Comparison of ENCODE assay signal across 29 mouse cellular contexts in the genomic region with DNA sequence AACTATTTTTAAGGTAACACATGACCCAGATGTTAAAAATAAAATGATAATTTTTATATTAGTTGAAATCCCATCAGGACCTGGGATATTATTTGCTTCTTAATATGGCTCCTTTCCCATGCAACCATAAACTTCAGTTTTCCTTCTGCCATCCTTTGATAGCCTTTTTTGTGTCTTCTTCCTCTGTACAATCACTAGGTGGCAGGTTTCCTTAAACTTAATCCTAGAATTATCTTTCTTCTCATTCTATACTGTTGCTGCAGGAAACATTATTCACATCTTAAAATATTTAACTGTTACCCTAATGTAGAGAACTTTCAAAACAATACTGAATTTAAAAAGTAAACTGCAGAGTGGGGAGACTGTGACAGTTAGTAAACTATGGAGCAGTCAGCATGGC. TPM values are rescaled to one million over a fixed set of nuclear protein-coding genes. Genes with fewer than 3 reads are reported as not detected.
DNase-seq lines count a peak whose midpoint lies in the region; ATAC-seq and TF ChIP-seq lines count a peak whose summit lies in the region.
"Had no signal": no experiment of that assay in that cellular context is flagged by ENCODE, and none has a peak within 500 bp of the region (broad histone marks: within the 10 kb centered on the region; RNA-seq: fewer than 3 reads in every experiment).

No protein-coding gene starts in this region.

- no peaks in the 10 kb centered on the region for H3K9me3 ChIP-seq in forebrain, embryonic 14.5 days (replicated peaks; ENCODE audit: control insufficient read depth, low read length)
- no peaks in the 10 kb centered on the region for H3K9me3 ChIP-seq in forebrain, embryonic 15.5 days
- no peaks in the 10 kb centered on the region for H3K9me3 ChIP-seq in hindbrain, postnatal 0 days (ENCODE audit: low read length)
- H3K9me3 ChIP-seq in hindbrain, embryonic 10.5 days, result no peaks in the 10 kb centered on the region
- no peaks in the 10 kb centered on the region for H3K9me3 ChIP-seq in liver, postnatal 0 days (ENCODE audit: low read length)
- H3K9me3 ChIP-seq: limb, embryonic 13.5 days; liver, embryonic 12.5 days; midbrain, embryonic 12.5 days; neural tube, embryonic 15.5 days; stomach, embryonic 15.5 days had no signal

- H3K4me2 ChIP-seq in forebrain, embryonic 14.5 days (ENCODE audit: low read length), result no peak overlapping the region
- H3K4me2 ChIP-seq in forebrain, embryonic 15.5 days (replicated peaks), result no peak overlapping the region
- H3K4me2 ChIP-seq in hindbrain, postnatal 0 days (ENCODE audit: low read depth, low read length), result no peak overlapping the region
- H3K4me2 ChIP-seq in liver, postnatal 0 days (ENCODE audit: low read depth, low read length), result no peak overlapping the region
- H3K4me2 ChIP-seq: heart, embryonic 11.5 days; hindbrain, embryonic 14.5 days; limb, embryonic 13.5 days; liver, embryonic 12.5 days; midbrain, embryonic 12.5 days; neural tube, embryonic 15.5 days; stomach, embryonic 15.5 days had no signal

- no peaks in the 10 kb centered on the region for H3K4me1 ChIP-seq in forebrain, embryonic 14.5 days (ENCODE audit: control insufficient read depth, insufficient read depth, low read length)
- H3K4me1 ChIP-seq in forebrain, embryonic 15.5 days, result no peaks in the 10 kb centered on the region
- no peaks in the 10 kb centered on the region for H3K4me1 ChIP-seq in hindbrain, postnatal 0 days (ENCODE audit: insufficient read depth, low read length)
- no peaks in the 10 kb centered on the region for H3K4me1 ChIP-seq in hindbrain, embryonic 10.5 days (replicated peaks)
- H3K4me1 ChIP-seq in liver, postnatal 0 days (ENCODE audit: insufficient read depth), result no peaks in the 10 kb centered on the region
- H3K4me1 ChIP-seq: limb, embryonic 13.5 days; midbrain, embryonic 12.5 days; neural tube, embryonic 15.5 days; stomach, embryonic 15.5 days had no signal

- H3K36me3 ChIP-seq in forebrain, embryonic 14.5 days (ENCODE audit: control insufficient read depth, insufficient read depth, low read length), result no peaks in the 10 kb centered on the region
- H3K36me3 ChIP-seq in forebrain, embryonic 15.5 days, result no peaks in the 10 kb centered on the region
- H3K36me3 ChIP-seq in hindbrain, postnatal 0 days (ENCODE audit: insufficient read depth, low read length), result no peaks in the 10 kb centered on the region
- 0 out of 2 replicates have a peak, but pooled peaks cover 3% of the 10 kb centered on the region for H3K36me3 ChIP-seq in hindbrain, embryonic 10.5 days
- peaks cover 16% of the 10 kb centered on the region; the same call in 1 of the 2 replicates for H3K36me3 ChIP-seq in liver, postnatal 0 days (replicated peaks; ENCODE audit: insufficient read depth, low read length)
- H3K36me3 ChIP-seq: neural tube, embryonic 15.5 days; stomach, embryonic 15.5 days had no signal

- no peak overlapping the region for H3K4me3 ChIP-seq in forebrain, embryonic 14.5 days (ENCODE audit: low read depth, low read length)
- no peak overlapping the region for H3K4me3 ChIP-seq in forebrain, embryonic 15.5 days
- no peak overlapping the region for H3K4me3 ChIP-seq in hindbrain, postnatal 0 days (ENCODE audit: low read length)
- H3K4me3 ChIP-seq in hindbrain, embryonic 10.5 days, result no peak overlapping the region
- no peak overlapping the region for H3K4me3 ChIP-seq in liver, postnatal 0 days (ENCODE audit: low read depth, low read length)
- H3K4me3 ChIP-seq: erythroblast, embryonic 14.5 days; limb, embryonic 13.5 days; liver, embryonic 12.5 days; midbrain, embryonic 12.5 days; neural tube, embryonic 15.5 days; stomach, embryonic 15.5 days had no signal

- H3K27ac ChIP-seq in forebrain, embryonic 14.5 days (ENCODE audit: low read depth, low read length), result no peak overlapping the region
- no peak overlapping the region for H3K27ac ChIP-seq in forebrain, embryonic 15.5 days (replicated peaks)
- H3K27ac ChIP-seq in hindbrain, postnatal 0 days, result no peak overlapping the region
- H3K27ac ChIP-seq in hindbrain, embryonic 10.5 days, result no peak overlapping the region
- H3K27ac ChIP-seq in liver, postnatal 0 days (ENCODE audit: low read depth), result no peak overlapping the region
- H3K27ac ChIP-seq: hindbrain, embryonic 14.5 days; limb, embryonic 13.5 days; liver, embryonic 12.5 days; midbrain, embryonic 12.5 days; neural tube, embryonic 15.5 days; stomach, embryonic 15.5 days had no signal

- H3K27me3 ChIP-seq in forebrain, embryonic 14.5 days (replicated peaks; ENCODE audit: control insufficient read depth, insufficient read depth, low read length), result no peaks in the 10 kb centered on the region
- no peaks in the 10 kb centered on the region for H3K27me3 ChIP-seq in forebrain, embryonic 15.5 days
- H3K27me3 ChIP-seq in hindbrain, postnatal 0 days (ENCODE audit: insufficient read depth, low read length), result no peaks in the 10 kb centered on the region
- no peaks in the 10 kb centered on the region for H3K27me3 ChIP-seq in hindbrain, embryonic 10.5 days (ENCODE audit: insufficient read depth, poor library complexity, severe bottlenecking)
- H3K27me3 ChIP-seq in liver, postnatal 0 days (ENCODE audit: insufficient read depth, low read length), result no peaks in the 10 kb centered on the region
- H3K27me3 ChIP-seq: limb, embryonic 13.5 days; liver, embryonic 12.5 days; midbrain, embryonic 12.5 days; neural tube, embryonic 15.5 days; stomach, embryonic 15.5 days had no signal

- no peak overlapping the region for H3K9ac ChIP-seq in forebrain, embryonic 14.5 days (ENCODE audit: low read length)
- no peak overlapping the region for H3K9ac ChIP-seq in forebrain, embryonic 15.5 days (replicated peaks)
- H3K9ac ChIP-seq in hindbrain, postnatal 0 days (replicated peaks; ENCODE audit: low read length), result no peak overlapping the region
- no peak overlapping the region for H3K9ac ChIP-seq in liver, postnatal 0 days (replicated peaks)
- H3K9ac ChIP-seq: hindbrain, embryonic 14.5 days; limb, embryonic 13.5 days; liver, embryonic 12.5 days; midbrain, embryonic 12.5 days; neural tube, embryonic 15.5 days; stomach, embryonic 15.5 days had no signal

- DNase-seq in forebrain, embryonic 14.5 days (ENCODE audit: low spot score), result peak; percentile 5
- DNase-seq in hindbrain, postnatal 0 days (ENCODE audit: low spot score), result no peak
- no peak for DNase-seq in hindbrain, embryonic 10.5 days (ENCODE audit: low spot score)
- DNase-seq in liver, postnatal 0 days, result no peak
- DNase-seq in liver, result no peak
- DNase-seq in 3T3-L1 (ENCODE audit: low read depth, low spot score), result peak; percentile 25
- DNase-seq: adrenal gland, adult 2 months; adrenal gland, postnatal 36 days; cerebellum, adult 18-20 months; cerebellum, postnatal 10 days; gastrocnemius, postnatal 10 days; heart, postnatal 36 days; layer of hippocampus, adult 9-11 months; lung, adult 2 months; lung, postnatal 36 days; retina, postnatal 1 day; right cerebral cortex, postnatal 14 days; thymus, postnatal 14 days had no signal

- peak; percentile 48 for TF ChIP-seq CTCF in hindbrain, postnatal 0 days (IDR thresholded peaks at IDR 0.05; ENCODE audit: low read depth)
- 0 out of 2 replicates have a peak, but pooled peaks have one; percentile 11 for TF ChIP-seq CTCF in liver, postnatal 0 days (IDR thresholded peaks at IDR 0.05; ENCODE audit: low read depth)

- ATAC-seq in forebrain, embryonic 14.5 days, result no peak
- no peak for ATAC-seq in forebrain, embryonic 15.5 days (replicated peaks)
- ATAC-seq in hindbrain, postnatal 0 days, result no peak
- ATAC-seq in liver, postnatal 0 days, result no peak
- no peak for ATAC-seq in activated CD4-positive, CD25-positive, alpha-beta regulatory T cell, adult 4 months
- ATAC-seq: inflammation-experienced regulatory T-cells, adult 6 months; liver, embryonic 12.5 days had no signal

- no peak for TF ChIP-seq EP300 in liver, postnatal 0 days (IDR thresholded peaks at IDR 0.05; ENCODE audit: low read depth)

RNA-seq across cellular contexts. Expression of a gene that starts 24.9 kb away (rescaled TPM):
- 7.0 and 8.6 TPM in 2 replicates for polyA plus RNA-seq in forebrain, embryonic 14.5 days (2014; fragmentation: Nextera tagmentation; extraction: Ambion mirVana)
- 7.7 TPM in 2 replicates for polyA plus RNA-seq in forebrain, embryonic 15.5 days (2015; fragmentation: Nextera tagmentation; extraction: Ambion mirVana)
- total RNA-seq in hindbrain, postnatal 0 days (2014; rRNA removed), result 9.1 and 13.1 TPM in 2 replicates
- polyA plus RNA-seq in hindbrain, postnatal 0 days (2015; fragmentation: Nextera tagmentation; extraction: Ambion mirVana), result 8.1 and 8.2 TPM in 2 replicates
- 7.5 and 9.6 TPM in 2 replicates for polyA plus RNA-seq in hindbrain, embryonic 10.5 days (2016; fragmentation: Nextera tagmentation; extraction: Ambion mirVana)
- 5.4 and 6.2 TPM in 2 replicates for polyA plus RNA-seq in liver, postnatal 0 days (2015; fragmentation: Nextera tagmentation; extraction: Ambion mirVana)
- polyA plus RNA-seq in activated CD4-positive, CD25-positive, alpha-beta regulatory T cell, adult 4 months (2017; shearing (Covaris generic)), result 10 to 100 TPM; 33.4 to 43.5 TPM

Comparison
In these comparisons a context has a peak if more than half of its experiments do, and no peak if none do; other contexts are left out.
1. DNase-seq: peak in forebrain, embryonic 14.5 days (single experiment) and 3T3-L1 (single experiment); none in hindbrain, postnatal 0 days (single experiment), hindbrain, embryonic 10.5 days (single experiment), liver, postnatal 0 days (single experiment) and liver (single experiment).